Mouse (Mus musculus) T-cell, adult 2 months (primary cell): ENCODE results near the gene Sctr.

Experiments used
- DNase-seq: peaks from one replicate; pipeline ENCODE4 v3.0.0; 2022; ENCODE audit warnings: low spot score

Sctr gene

DNA sequence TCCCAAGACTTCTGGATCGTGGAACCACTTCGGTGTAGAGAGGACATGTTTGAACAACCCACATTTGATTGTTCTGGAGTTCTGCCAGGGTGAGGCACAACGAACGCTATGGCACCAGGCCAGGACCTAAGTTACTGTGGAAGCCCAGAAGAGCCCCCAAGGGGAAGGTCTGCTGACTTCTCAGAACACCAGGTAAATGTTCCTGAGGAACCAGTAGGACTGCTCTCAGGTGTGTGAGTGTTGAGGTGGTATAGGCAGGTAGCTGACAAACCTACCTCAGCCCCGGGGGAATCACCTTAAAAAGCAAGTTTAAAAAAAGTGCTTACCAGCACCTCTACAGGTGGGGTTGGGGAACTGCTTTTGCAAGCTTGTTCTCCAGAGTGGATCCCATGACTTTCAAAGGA is 98.9 kb downstream of the Sctr start:
- DNase-seq: no peak

DNA sequence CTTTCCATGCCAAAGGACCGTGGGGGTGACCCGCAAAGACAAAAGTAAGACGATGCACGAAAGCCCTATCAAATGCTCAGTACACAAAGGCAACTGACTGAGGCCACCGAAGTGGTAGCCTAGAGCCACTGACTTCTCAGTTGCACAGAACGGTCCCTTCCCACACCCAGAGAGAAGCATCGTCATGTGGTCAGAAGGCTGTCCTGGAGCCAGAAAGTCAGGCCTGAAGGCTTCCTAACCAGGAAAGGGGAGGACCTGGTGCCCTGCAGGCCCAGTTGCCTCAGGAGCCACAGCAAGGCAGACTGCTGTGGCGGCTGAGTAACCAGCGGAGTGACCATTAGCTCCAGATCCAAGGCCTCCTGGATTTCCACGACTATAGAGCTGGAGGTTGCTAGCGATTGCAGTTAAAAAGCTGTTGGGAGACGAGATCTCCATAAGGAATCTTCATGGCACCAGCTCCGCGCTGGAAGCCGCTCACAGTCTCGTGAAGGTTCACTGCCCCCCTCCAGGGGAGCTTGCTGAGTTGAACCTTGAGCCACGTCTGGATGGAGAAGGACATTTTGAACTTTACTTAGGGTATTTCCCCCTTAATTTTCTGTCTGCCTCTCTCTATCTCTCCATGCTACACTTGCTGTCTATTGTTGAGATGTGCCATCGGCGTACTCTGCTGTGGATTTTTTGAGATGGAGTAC is 103.2 kb downstream of the Sctr start:
- DNase-seq: no peak

- DNase-seq: no peak
Measured at GRCm38 (mm10) chr1:120111766-120112165, 105.1 kb downstream of the Sctr start.

GRCm38 (mm10) chr1:120112251-120113187 is 105.8 kb downstream of the Sctr start:
- DNase-seq: no peak
